Mouse (Mus musculus) brain, embryonic 14.5 days (tissue): ENCODE results near the gene Gm572.

Experiments
- CTCF ChIP-seq: fragments of 200-500 bp; IDR thresholded peaks from 2 replicates; pipeline ENCODE4 v1.5.1; 2012; ENCODE audit warnings: inconsistent platforms, mild to moderate bottlenecking, moderate library complexity, borderline replicate concordance; ENCODE audit not compliant: insufficient read depth, insufficient read length; ENCODE audit errors: extremely low read depth
- POLR2A ChIP-seq: fragments of 200-500 bp; IDR thresholded peaks from 2 replicates; pipeline ENCODE4 v1.6.1; 2012; ENCODE audit warnings: mild to moderate bottlenecking, inconsistent platforms, borderline replicate concordance; ENCODE audit not compliant: poor library complexity, insufficient read depth, insufficient read length, severe bottlenecking; ENCODE audit errors: extremely low read depth

DNA sequence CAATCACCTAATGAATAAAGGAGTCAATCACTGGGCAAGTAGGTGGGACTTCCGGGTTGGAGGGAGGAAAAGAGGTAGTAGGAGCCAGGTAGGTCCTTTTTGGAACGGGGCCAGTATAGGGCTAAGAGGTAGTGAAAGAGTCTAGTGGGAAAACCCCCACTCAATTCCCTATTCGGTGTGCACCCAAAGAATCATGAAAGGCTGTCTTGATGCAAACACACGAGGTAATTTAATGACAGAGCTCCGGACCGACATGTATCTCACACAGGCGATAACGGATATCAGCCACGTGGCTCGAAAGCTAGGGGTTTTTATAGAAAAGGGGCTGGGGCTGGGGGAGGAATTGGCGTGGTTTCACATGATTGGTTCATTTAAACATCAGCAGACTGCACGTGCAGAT lies 44.3 kb upstream of the Gm572 start:
- no peak for TF ChIP-seq CTCF
- TF ChIP-seq POLR2A, result no peak
